Mouse (Mus musculus) heart, postnatal 36 days (tissue): Measurements from ENCODE around the gene D630003M21Rik. TPM values are rescaled to one million over a fixed set of nuclear protein-coding genes. Genes with fewer than 3 reads are reported as not detected.

Experiments used
- DNase-seq, 2 experiments: peaks; one replicate each; pipeline ENCODE4 v3.0.0; 2021 to 2022
- intact Hi-C: fragments of 180-260 bp; cut with DNase I; formaldehyde crosslinking; loops from one replicate; pipeline ENCODE4 v1.15.1; 2025
- total RNA-seq, 2 experiments: library from RNA; stranded (reverse); gene quantifications; 2 replicates each; pipeline ENCODE4 v1.2.3; 2021

D630003M21Rik gene
- total RNA-seq, 2 experiments from 2014 or later: 5.6 to 6.2 TPM

DNA sequence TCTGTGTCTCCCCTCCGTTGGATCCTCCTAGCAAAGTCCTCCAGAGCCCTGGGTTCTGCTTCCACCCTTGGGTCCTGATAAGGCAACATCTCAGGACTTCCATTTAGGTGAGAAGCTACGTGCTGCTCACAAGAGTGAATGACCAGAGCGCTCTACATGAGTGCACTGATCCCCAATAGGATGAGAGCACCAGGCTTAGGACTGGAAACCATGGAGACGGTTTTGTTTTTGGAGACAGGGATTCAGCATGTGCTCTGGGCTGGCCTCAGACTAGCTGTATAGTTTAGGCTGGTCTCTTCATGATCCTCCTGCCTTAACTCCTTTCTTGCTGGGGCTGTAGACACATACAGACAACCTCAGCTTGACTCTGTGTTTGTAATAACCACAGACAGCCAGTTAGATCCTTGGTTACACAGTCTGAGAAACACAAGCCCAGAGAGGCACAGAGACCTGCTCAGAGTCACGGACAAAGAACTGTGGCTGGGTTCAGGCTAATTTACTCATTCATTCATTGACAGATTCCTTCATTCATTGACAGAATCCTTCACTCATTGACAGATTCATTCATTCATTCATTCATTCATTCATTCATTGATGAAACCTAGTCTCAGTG is 12.2 kb upstream of the D630003M21Rik start:
- no peak for DNase-seq
- intact Hi-C loops: no loop called here

DNA sequence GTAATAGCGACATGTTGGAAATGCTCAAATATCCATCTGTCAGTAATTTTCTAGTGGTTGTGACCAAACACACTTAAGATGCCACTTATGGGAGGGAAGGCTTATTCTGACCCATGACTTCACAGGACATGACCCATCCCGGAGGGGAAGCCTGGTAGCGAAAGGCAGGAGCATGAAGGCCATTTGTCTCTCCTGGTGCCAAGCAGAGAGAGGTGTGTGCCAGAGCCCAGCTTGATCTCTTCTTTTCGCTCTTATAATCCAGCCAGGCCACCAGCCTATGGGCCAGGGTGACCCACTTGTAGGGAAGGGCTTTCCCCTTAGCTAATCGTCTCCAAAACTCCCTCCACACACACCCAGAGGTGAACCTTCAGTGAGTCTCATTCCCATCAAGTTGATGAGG is 9.1 kb upstream of the D630003M21Rik start:
- no peak for DNase-seq
- intact Hi-C loops: no loop called here

DNA sequence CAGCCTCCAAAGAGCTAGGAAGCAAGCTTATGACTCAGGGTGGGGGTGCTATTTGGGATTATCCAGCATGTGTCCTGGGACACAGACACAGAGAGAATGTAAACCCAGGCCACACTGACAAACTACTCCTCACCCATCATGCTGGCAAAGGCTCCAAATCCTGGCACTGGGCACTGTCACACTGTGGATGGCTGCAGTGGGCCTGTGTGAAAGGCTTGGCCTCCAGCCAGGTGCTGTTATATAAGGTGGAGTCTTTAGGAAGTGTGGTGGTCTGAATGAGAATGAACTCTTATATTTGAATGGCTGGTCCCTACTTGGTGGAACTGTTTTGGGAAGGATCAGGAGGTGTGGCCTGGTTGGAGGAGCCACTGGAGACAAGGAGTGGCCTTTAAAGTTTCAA is 7.7 kb upstream of the D630003M21Rik start:
- intact Hi-C loops: no loop called here
- DNase-seq: no peak

DNA sequence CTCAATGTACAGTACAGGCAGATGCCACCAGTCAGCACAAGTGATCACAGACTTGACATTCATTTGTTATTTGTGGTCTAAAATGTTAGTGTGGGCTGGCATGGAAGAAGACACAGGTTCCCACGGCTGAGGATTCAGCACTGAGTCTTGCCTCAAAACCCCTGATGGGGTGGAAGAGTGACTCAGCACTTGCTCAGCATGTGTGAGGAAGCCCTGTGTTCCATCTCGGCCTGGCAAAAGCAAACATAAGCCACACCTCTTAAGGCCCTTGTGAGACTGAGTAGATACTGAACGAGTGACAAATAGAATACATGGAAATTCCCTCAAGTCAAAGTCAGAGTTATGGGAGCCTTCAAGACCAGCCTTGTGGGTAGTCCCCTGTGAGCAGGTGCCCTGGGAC is 4.1 kb upstream of the D630003M21Rik start:
- intact Hi-C loops: no loop called here
- DNase-seq: no peak

DNA sequence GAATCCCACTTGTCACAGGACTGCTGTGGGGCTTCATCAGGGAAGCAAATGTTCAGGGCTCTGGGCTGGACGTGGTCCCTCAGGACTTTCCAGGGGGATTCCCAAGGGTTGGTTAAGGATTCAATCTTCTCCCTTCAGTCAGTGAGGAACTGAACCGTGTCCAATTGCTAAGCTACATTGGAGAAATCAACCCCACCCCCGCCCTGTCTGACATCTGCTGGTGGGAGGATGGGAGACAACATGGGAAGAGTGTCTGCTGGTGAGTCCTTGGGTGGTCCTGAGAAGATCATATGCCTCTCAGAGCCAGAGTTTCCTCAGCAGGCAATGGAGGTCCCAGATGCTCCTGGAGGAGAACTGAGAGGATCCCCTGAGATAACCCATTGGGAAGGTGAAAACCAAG is 3.4 kb upstream of the D630003M21Rik start:
- intact Hi-C loops: no loop called here
- no peak for DNase-seq

DNA sequence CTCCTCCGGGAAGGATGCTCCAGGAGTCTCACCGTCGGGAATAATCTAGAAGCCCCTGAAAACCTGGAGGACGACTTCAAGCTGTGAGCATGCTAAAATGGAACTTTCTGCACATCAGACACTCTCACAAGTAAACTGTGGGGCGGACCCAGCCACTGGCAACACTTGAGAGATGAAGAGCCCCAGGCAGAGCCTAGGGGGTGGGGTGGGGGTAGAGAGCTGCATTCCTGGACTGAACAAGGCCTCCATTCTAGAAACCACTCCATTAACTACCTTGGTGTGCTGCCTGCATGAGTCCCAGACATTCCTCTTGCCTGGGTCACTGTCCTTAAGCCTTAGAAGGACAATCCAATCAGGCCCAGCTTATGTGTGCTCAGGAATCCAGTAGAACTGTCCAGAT is 2.0 kb upstream of the D630003M21Rik start:
- intact Hi-C loops: no loop called here
- no peak for DNase-seq

DNA sequence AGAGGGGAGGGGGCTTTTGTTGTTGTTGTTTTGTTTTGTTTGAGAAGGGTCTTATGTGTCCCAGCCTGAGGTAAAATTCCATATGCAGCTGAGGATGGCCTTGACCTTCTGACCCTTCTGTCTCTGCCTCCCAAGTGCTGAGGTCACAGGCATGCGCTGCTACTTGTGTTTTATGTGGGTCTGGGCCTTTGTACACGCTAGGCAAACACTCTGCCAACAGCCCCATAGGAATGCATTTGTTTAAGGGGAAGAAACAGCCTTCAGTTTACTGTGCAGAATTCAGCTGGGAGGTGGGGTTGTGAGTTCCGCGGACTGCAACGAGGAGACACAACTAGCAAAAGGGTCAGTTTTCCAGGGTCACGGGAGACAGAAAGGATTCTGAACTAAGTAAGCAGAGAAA is 1.6 kb upstream of the D630003M21Rik start:
- intact Hi-C loops: no loop called here
- no peak for DNase-seq

DNA sequence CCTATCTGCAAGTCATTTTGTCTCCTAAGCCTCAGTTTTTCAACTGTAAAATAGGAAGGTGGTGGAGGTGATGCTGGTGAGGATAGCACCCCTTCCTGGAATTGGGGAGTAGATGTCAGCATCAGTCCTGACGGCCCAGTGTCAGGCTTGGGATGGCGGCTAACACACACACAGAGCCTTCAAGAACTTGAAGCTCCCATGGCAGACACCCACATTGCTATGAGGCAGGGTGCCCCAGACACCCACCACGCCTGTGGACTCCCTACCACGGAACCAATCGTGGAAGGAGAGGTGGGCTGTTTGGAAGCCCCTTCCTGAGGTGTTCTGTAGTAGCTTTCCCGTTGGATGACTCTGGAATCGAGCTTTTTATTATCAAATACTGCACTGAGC is 476 bp upstream of the D630003M21Rik start:
- DNase-seq: no peak
- intact Hi-C loops: no loop called here

DNA sequence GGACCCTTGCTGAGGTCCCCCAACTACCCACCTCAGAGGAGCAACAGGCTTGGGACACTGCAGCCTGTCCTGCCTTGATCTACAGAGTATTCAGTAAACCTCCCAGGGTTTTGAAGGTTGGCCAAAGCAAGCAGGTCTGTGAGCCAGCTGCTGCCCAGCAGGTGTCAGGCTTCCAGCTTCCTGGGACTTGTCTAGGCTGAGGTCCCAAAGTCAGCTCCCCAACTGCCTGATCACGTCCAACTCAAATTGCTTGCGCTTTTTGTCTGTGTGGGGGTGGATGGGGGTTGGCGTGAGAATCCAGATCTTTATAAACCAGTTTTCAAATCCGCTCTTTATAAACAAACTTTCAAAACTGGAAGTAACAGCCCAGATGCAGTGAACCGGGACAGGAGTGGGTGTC is 3.7 kb downstream of the D630003M21Rik start:
- intact Hi-C loops: loop anchor here (2.0 kb wide), 1 partner anchor 32 kb away; no protein-coding TSS in a partner anchor
- peak in 1 of 2 experiments; percentile 60 for DNase-seq

DNA sequence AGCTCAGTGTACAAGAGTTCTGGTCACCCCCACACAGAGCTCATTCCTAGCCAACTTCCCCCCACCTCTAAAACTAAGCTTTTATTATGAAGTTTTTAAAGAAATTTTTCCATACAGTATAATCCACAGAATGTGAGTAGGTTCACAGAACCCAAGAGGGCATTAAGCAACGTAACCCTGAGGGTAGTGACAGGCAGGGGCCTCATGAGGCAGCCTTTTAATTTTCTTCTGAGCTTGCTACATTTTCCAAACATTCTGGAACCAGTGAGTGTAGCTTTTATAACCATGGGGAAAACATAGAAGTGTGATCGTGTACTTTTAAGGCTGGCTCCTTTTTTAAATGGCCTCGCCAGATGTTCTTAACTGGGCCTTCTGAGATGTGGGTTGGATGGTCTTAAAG is 5.5 kb downstream of the D630003M21Rik start:
- no peak for DNase-seq
- intact Hi-C loops: no loop called here

DNA sequence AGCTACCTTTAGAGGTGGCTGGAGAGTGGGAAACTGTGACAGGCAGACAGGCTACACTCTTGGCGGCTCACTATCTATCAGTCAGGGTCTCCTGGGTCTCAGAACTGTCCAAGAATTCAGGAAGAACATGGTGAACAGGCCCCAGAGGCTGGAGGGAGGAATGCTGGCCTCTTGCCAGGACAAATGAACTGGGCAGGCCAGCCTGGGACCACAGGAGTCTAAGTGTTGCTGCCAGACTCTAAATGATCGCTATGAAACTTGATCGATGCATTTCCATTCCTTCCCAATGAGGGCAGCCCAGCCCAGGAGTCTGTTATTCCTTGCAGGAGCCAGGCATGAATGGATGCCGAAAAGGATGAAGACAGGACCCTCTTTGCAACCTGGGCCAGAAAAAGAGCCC is 6.4 kb downstream of the D630003M21Rik start:
- peak in 1 of 2 experiments; percentile 41 for DNase-seq
- intact Hi-C loops: no loop called here

DNA sequence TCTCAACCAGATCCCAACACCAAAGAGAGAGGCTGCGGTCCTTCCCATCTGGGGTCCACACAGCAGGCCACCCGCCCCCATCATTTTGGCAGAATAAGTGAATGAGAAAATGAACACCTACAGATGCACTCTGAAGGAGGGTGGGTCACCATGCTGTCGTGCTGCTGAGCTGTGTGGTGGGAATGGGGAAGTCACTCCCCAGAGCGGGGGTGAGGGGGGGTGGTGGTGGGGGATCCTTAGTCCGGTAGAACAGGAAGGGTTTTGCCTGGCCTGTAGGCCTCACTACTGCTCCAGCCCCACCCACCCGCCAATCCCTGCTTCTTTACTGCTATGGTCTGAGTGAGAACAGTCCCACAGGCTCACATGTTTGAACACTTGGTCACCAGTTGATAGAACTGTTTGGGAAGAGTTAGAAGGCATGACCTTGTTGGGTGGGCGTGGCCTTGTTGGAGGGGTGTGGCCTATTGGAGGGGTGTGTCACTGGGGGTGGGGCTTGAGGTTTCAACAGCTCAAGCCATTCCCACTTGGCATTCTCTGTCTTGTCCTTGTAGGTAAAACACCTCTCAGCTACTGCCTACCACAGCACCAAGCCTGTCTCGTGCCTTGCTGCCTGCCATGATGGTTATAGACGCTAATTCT is 7.5 kb downstream of the D630003M21Rik start:
- intact Hi-C loops: no loop called here
- DNase-seq: no peak

DNA sequence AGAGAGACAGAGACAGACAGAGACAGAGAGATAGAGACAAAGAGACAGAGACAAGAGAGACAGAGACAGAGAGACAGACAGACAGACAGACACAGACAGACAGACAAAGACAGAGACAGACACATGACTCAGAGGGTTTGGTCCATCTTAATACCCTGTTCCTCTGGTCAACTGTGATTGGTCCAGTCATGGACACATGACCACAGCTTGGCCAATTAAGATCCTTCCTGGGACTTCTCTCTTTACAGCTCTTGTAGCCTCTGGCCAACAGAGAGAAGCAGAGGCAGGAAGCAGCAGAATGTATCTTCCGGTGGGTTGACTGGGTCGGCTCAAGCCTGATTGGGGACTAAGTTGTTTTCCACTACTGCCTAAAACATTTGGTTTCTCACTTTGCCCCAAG is 9.5 kb downstream of the D630003M21Rik start:
- intact Hi-C loops: no loop called here

DNA sequence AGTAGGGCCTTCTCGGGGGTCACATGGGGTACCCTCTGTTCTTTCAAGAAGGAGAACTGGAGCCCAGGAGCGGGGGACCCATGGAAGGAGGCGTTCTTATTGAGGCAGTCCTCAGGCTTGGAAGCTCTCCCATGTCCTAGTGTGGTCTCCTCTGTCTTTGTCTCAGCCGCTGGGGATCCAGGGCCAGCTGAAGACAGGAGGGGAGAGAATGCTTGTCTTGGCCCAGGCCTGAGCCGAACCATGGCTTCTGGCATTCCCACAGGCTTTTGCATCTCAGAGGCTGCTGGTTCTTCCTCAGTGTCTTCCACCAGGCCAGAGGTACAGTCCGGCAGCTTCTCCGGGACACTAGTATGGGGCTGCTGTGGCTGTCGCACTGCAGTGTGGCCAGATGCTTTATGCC is 12.5 kb downstream of the D630003M21Rik start:
- intact Hi-C loops: no loop called here
- DNase-seq: no peak

More for the DNA sequence above, 9.5 kb downstream of the D630003M21Rik start:
- DNase-seq: no peak

DNA sequence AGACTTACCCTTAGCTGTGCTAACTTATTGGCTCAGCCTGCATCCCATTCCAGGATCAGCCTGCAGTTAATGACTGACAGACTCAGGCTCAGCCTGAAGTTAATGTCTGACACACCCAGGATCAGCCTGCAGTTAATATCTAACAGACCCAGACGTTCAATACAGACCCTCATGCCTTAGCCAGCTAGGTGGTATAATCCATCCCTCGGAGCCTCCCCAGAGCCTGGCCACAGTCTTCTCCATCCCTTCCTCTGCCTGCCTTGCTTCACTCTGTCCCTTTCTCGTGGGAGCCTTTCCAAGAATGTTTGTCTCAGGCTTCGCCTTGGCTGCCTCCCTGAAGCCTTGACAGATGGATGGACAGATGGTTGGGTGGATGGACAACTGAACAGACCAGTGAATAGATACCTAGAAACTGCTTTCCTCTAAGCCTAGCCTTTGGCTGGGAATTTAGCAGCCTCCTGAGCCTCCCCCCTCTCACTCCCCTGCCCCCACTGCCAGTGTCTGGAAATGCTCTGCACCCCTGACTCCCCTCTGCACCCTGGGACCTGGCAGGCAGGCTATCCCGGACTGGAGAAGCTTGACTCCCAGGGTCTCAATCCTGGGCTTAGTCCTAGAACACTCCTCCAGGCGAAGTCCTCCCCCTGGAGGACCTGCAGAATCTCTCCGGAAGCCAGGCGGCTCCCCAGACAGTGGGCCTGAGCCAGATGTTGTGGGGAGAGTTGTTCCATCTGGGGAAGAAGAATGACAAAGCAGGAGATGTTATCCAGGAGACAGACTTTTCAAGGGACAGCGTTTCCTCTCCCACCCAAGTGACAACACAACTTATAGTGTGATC is 13.5 kb downstream of the D630003M21Rik start:
- peak; percentile 57 to 66 for DNase-seq
- intact Hi-C loops: no loop called here

DNA sequence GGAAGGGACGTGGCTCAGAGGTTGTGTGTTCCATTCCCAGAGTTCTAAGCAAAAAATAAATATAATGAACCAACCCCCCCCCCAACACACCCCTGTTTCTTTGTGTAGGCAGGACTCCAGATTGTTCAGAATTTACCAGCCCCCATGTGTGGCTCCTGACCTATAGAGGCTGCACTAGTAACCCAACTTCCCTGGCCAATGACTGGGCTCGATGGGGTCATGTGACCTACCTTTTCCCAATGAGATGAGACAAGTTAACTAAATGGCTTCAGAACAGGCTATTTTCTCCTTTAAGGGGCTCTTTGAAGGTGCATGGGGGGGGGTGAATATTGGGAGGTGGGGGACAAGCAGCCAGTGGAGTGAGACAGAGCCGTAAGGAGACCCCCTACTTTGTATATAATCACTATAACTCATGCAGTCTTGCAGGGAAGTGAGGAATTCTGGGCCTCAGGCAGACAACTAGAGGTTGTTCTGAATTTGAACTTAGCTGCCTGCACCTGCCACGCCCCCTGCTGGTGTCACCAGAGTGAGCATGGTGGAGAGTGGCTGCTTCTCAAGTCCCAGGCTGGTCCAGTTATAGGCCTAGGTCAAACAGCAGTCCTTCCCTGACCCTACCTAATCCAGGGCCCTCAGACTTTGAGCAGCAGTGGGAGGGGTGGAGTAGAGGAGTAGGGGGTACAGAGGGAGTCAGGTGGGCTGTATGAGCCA is 17.1 kb downstream of the D630003M21Rik start:
- intact Hi-C loops: no loop called here
- DNase-seq: no peak

DNA sequence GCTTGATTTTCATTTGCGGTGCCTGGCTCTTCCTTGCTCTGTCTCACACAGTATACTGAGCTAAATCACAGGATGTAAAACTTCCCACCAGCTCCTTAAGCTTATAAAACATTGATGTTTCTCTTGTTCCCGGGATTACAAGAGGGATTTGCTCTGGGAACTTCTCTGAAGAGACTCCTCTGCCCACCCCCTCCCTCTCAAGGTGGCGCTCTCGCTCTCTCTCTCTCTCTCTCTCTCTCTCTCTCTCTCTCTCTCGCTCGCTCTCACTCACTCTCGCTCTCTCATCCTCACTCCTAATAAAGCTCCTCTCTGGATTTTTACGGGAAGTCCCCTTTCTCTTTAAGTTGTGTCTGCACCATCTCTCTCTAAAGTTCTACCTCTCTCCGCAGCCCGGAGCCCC is 18.1 kb downstream of the D630003M21Rik start:
- DNase-seq: no peak
- intact Hi-C loops: no loop called here

DNA sequence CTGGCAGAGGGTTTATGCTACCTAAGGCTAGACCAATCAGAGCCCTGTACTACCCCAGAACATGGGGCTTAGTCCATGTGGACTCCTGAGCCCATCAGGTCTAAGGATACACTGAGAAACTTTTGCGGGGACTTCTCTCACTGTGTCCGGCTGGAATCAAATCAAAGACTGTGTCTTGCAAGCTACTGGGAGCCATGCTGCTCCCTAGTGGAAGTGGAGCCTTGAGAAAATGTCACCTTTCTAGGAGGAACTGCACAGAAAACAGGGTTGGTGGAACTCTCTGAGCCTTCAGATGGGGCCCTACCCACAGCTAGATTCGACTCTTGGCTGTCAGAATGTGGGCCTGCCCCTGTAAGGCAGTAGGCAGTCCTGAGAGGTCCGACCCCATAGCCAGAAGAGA is 18.5 kb downstream of the D630003M21Rik start:
- peak in 1 of 2 experiments; percentile 61 for DNase-seq
- intact Hi-C loops: no loop called here

DNA sequence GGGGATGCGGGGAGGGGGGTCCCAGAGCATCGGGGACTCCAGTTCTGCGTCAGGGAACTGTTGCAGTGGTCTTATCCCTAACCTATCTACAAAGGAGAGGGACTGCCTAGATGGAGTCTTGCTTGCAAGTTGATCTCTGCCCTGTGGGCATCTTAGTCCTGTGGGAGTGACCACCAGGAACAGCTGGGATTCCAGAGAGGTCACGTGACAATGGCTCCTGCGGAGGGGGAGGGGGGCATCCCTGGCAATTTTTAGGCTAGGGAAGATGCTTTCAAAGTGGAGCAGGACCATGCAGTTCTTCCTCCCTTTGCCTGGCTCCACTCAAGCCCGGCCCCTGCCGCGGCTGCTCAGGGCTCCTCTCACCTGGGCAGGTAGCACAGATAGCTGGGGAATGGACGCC is 19.2 kb downstream of the D630003M21Rik start:
- intact Hi-C loops: loop anchor here (2.0 kb wide), 1 partner anchor 49 kb away; the partner anchor contains the start of gene Bpi
- DNase-seq: no peak

DNA sequence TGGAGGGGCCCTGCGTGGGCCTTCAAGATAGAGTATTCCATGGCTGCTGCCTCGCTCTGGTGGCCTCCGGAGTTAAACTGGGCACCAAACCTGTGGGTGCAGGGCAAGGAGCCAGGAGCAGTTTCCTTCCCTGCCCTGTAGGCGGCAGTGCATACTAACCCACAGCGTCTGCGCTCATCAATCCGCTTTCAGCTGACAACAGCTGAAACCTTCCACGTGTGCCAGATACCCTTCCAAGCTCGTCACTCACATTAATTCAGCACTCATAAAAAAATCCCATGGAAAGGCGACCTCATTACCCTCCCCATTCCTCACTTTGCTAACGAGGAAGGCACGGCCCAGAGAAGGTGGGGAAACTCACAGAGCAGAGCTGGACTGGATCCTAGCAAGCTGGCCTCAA is 21.2 kb downstream of the D630003M21Rik start:
- intact Hi-C loops: loop anchor here (1.0 to 2.0 kb wide), 3 partner anchors 51 to 141 kb away; partner anchors contain the start of gene Bpi
- peak; percentile 80 to 81 for DNase-seq

DNA sequence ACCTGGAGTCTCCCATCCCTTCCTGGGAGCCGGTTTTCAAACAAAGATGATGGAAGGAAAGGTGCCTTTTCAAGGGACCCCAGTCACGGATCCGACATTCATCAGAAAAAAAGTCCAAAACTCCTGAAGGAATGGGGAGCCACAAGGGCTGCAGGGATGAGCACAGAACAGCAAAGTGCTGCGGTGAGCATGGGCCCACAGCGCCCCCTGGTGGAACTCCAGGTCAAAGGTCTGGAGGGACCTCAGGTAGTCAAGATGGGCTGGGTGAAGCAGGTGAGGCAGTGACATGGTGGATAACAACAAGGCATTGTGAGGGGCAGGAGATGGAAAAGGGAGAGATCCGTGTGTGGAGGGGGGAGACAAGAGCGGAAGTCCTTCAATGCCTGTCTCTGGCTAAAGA is 24.9 kb downstream of the D630003M21Rik start:
- peak; percentile 82 to 89 for DNase-seq
- intact Hi-C loops: loop anchor here (1.0 to 5.0 kb wide), 6 partner anchors 57 to 602 kb away; partner anchors contain the start of gene Tgm2
